In the genomic region with DNA sequence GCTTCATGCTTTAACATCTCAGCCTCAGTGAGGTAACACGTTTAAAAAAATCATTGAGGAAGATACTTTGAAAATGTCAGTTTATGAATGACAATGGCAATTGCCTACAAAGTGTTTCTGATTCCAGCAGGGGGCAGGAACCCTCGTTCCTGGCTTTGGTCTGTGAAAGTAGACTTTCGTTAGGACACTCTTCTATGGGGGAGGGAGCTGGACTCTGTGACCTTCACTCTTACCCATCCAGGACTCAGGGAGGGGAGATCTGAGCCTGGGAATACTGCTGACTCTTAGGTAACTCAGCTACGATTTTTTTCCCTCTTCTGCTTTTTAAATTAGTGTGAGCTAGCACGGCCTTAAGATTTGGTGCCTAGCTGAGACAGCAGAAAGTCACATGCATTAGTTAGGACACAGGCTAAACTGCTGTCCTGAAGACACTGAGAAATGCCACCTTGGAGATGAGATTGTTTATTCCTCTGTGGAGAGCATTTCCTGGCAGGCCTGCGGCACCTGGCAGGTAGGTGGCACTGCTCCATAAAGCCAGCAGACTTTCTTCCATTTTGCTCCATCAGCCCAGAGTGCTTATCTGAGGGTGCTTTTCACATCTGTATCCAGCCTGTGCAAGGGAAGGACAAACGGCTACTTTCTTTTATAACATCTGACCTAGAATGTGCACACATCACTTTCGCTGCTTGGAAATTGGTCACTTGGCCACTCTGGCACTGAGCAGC, we compare ENCODE assay signal across 11 mouse cellular contexts.
DNase-seq lines count a peak whose midpoint lies in the region; ATAC-seq and TF ChIP-seq lines count a peak whose summit lies in the region.
"Had no signal": no experiment of that assay in that cellular context is flagged by ENCODE, and none has a peak within 500 bp of the region (broad histone marks: within the 10 kb centered on the region; RNA-seq: fewer than 3 reads in every experiment).

No protein-coding gene starts in this region.

- H3K27me3 ChIP-seq in heart, adult 2 months (ENCODE audit: control insufficient read depth, insufficient read depth, low read length), result no peaks in the 10 kb centered on the region
- no peaks in the 10 kb centered on the region for H3K27me3 ChIP-seq in kidney, embryonic 15.5 days
- H3K27me3 ChIP-seq: liver, embryonic 13.5 days had no signal

- no peaks in the 10 kb centered on the region for H3K36me3 ChIP-seq in heart, adult 2 months (ENCODE audit: control insufficient read depth, insufficient read depth, low read length)
- no peaks in the 10 kb centered on the region for H3K36me3 ChIP-seq in kidney, embryonic 15.5 days
- H3K36me3 ChIP-seq: G1E; liver, embryonic 13.5 days had no signal

- no peaks in the 10 kb centered on the region for H3K9me3 ChIP-seq in kidney, embryonic 15.5 days (replicated peaks)
- H3K9me3 ChIP-seq: liver, embryonic 13.5 days had no signal

- intact Hi-C loops in heart, adult 2 months (cut with DNase I), result no loop called here

- TF ChIP-seq EP300 in heart, adult 2 months (IDR thresholded peaks at IDR 0.05; ENCODE audit: insufficient read depth, low read depth, low read length), result no peak

- no peaks in the 10 kb centered on the region for H3K79me2 ChIP-seq in heart, adult 2 months (replicated peaks; ENCODE audit: control insufficient read depth, insufficient read depth, low read length)

- no peak overlapping the region for H3K4me3 ChIP-seq in heart, adult 2 months
- H3K4me3 ChIP-seq in kidney, embryonic 15.5 days (replicated peaks), result no peak overlapping the region
- H3K4me3 ChIP-seq: liver, embryonic 13.5 days had no signal

- H3K9ac ChIP-seq in heart, adult 2 months (ENCODE audit: low read depth, low read length), result no peak overlapping the region
- H3K9ac ChIP-seq in kidney, embryonic 15.5 days, result no peak overlapping the region
- H3K9ac ChIP-seq: liver, embryonic 13.5 days had no signal

- peak; percentile 35 for TF ChIP-seq CTCF in heart, adult 2 months (IDR thresholded peaks at IDR 0.05)

- no peaks in the 10 kb centered on the region for H3K4me1 ChIP-seq in heart, adult 2 months (ENCODE audit: control insufficient read depth, insufficient read depth, low read length)
- H3K4me1 ChIP-seq in kidney, embryonic 15.5 days, result peaks cover 17% of the 10 kb centered on the region
- H3K4me1 ChIP-seq: liver, embryonic 13.5 days had no signal

- WGBS in heart, adult 2 months, result 52% methylated on average over 8 of the region's 8 CpGs
- 48% methylated on average over 8 of the region's 8 CpGs for WGBS in kidney, embryonic 15.5 days

- TF ChIP-seq POLR2A in heart, adult 2 months (IDR thresholded peaks at IDR 0.05; ENCODE audit: insufficient read depth, low read depth, low read length), result no peak

- no peak for DNase-seq in heart, adult 2 months
- no peak for DNase-seq in heart, adult 9 months (ENCODE audit: low spot score in 2 of 2)
- DNase-seq in ES-CJ7 (ENCODE audit: low read depth, low spot score), result peak; percentile 23
- DNase-seq in adipocyte (ENCODE audit: low spot score), result peak; percentile 4
- DNase-seq in urinary bladder, postnatal 25 days (ENCODE audit: low spot score), result no peak
- DNase-seq in urinary bladder, postnatal 14 days (ENCODE audit: low spot score), result no peak
- DNase-seq in layer of hippocampus, postnatal 36 days, result no peak
- DNase-seq: liver, embryonic 13.5 days; thymus, postnatal 4 days had no signal

- H3K27ac ChIP-seq in heart, adult 2 months, result no peak overlapping the region
- peak overlapping the region; percentile 65; the same call in 1 of the 2 replicates for H3K27ac ChIP-seq in kidney, embryonic 15.5 days
- H3K27ac ChIP-seq: liver, embryonic 13.5 days had no signal

- ATAC-seq in kidney, embryonic 15.5 days (replicated peaks; ENCODE audit: low FRiP score), result peak; percentile 66

- H3K4me2 ChIP-seq in kidney, embryonic 15.5 days, result no peak overlapping the region
- H3K4me2 ChIP-seq: liver, embryonic 13.5 days had no signal

Comparison
In these comparisons a context has a peak if more than half of its experiments do, and no peak if none do; other contexts are left out.
1. DNase-seq: peak in ES-CJ7 (single experiment) and adipocyte (single experiment); none in heart, adult 2 months (0 of 2), heart, adult 9 months (0 of 2), urinary bladder, postnatal 25 days (single experiment), urinary bladder, postnatal 14 days (single experiment) and layer of hippocampus, postnatal 36 days (0 of 2).